Mouse (Mus musculus) bone marrow, adult 2 months (tissue): Measurements from ENCODE around the gene Qrich1. TPM values are rescaled to one million over a fixed set of nuclear protein-coding genes. Genes with fewer than 3 reads are reported as not detected.

Source experiments
- H3K27ac ChIP-seq: fragments of 200-500 bp; 2 replicates; pipeline ENCODE4 v1.5.1; 2012; ENCODE audit warnings: low read depth, mild to moderate bottlenecking, control low read depth, inconsistent platforms, low read length; ENCODE audit not compliant: control insufficient read depth, poor library complexity, insufficient read depth
- H3K4me1 ChIP-seq: fragments of 200-500 bp; 2 replicates; pipeline ENCODE4 v1.6.1; 2011; ENCODE audit warnings: low read length; ENCODE audit not compliant: control insufficient read depth, insufficient read depth
- H3K4me3 ChIP-seq: fragments of 200-500 bp; replicated peaks from 2 replicates; pipeline ENCODE3; 2011; ENCODE audit warnings: mild to moderate bottlenecking, low read depth, low read length, control low read depth; ENCODE audit not compliant: control insufficient read depth
- CTCF ChIP-seq: fragments of 200-500 bp; IDR thresholded peaks from 2 replicates; pipeline ENCODE4 v1.5.1; 2011; ENCODE audit warnings: low read length, control low read depth; ENCODE audit not compliant: control insufficient read depth, insufficient read depth
- POLR2A ChIP-seq: fragments of 200-500 bp; IDR thresholded peaks from 2 replicates; pipeline ENCODE4 v1.6.1; 2011; ENCODE audit warnings: low read depth, mild to moderate bottlenecking, control low read depth, low read length, borderline replicate concordance; ENCODE audit not compliant: control insufficient read depth
- WGBS: fragments of 180-500 bp; shearing (Covaris S2); methylation state at CpG from one replicate; pipeline ENCODE4 v1.1.7; 2018; 5-methylcytosine and 5-hydroxymethylcytosine counted together
- polyA plus RNA-seq: library from polyadenylated mRNA; stranded (reverse); fragments of >200 nt; gene quantifications from 2 replicates; pipeline ENCODE4 v1.2.4, GENCODE M21; 2011; ENCODE audit warnings: low replicate concordance; ENCODE audit not compliant: missing spikeins, insufficient read depth, insufficient read length

Qrich1 gene
- polyA plus RNA-seq, 1 experiment = 50.5 TPM

- Histone ChIP-seq H3K4me3 (peak overlapping the region; percentile 86), H3K4me1 (peaks cover 5% of the 10 kb centered on the region), H3K27ac (peak overlapping the region; percentile 96)
- WGBS = 41% methylated on average over 26 of the region's 26 CpGs
- TF ChIP-seq CTCF (no peak), POLR2A (no peak)
Measured at GRCm38 (mm10) chr9:108489702-108490558, 26.7 kb upstream of the Qrich1 start.

GRCm38 (mm10) chr9:108490559-108491285 lies 25.9 kb upstream of the Qrich1 start, which contains the start of gene Usp19:
TSS of gene Usp19 (plus strand) at chr9:108490602.
- H3K4me3 ChIP-seq = peak within 1 kb of the TSS; percentile 86
- peaks cover 5% of the 10 kb centered on the region for H3K4me1 ChIP-seq
- WGBS = under 1% methylated on average over 69 of the region's 69 CpGs
- peak within 1 kb of the TSS; percentile 96 for H3K27ac ChIP-seq
- TF ChIP-seq CTCF (no peak), POLR2A (peak; percentile 66; the same call in 1 of the 2 replicates)

- H3K27ac ChIP-seq = peak overlapping the region; percentile 96
- TF ChIP-seq CTCF (no peak), POLR2A (no peak)
- WGBS = under 1% methylated on average over 12 of the region's 12 CpGs
- H3K4me3 ChIP-seq = peak overlapping the region; percentile 86
- peaks cover 5% of the 10 kb centered on the region for H3K4me1 ChIP-seq
Measured at GRCm38 (mm10) chr9:108491286-108491580, 25.4 kb upstream of the Qrich1 start.

DNA sequence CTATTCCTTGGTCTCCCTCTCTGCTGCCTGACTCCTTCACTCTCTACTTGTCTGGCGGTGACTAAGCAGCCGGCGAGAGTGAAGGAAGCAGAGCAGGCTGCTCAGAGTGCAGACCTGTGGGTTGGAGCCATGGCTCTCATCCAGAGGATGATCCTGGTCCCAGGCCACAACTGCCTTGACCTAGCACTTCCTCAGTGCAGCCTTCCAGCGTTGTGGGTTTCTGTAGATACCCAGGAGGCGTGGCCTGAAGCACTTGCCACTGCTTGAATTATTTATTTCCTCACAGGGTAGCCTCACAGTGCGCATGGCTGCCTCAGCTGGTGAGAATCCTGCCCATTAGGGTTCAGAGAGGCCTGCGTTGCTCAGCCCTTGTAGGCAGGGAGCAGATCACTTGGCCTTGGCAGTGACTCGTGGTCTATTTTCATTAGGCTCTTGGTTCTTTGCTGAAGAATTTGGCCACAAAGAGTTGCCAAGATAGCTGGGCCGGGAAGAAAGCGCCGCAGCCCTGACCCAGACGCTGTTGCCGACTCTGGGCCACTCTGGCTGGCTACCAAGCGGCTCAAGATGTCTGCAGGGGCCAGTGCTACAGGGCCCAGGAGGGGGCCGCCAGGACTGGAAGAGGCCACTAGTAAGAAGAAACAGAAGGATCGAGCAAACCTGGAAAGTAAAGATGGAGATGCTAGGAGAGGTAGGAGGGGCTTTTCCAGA lies 24.4 kb upstream of the Qrich1 start:
- H3K4me3 ChIP-seq = peak overlapping the region; percentile 34
- no peak for TF ChIP-seq CTCF
- no peak for TF ChIP-seq POLR2A
- H3K27ac ChIP-seq = no peak overlapping the region
- peaks cover 5% of the 10 kb centered on the region for H3K4me1 ChIP-seq
- WGBS = 37% methylated on average over 16 of the region's 16 CpGs

DNA sequence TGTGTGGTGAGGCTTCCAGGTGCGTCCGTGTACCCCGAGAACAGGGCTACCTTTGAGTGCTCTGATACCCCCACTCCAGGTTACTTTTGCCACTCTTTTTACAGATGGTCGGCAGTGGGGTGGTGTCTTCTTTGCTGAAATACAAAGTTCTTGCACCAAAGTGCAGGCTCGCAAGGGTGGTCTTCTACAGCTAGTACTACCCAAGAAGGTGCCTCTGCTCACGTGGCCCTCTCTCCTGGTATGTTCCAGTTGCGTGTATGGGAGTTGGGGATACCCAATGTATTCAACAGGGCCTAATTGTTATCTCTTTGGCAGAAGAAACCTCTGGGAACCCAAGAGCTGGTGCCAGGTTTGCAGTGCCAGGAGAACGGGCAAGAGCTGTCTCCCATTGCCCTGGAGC lies 23.4 kb upstream of the Qrich1 start:
- 90% methylated on average over 8 of the region's 8 CpGs for WGBS
- no peak for TF ChIP-seq POLR2A
- TF ChIP-seq CTCF = no peak
- Histone ChIP-seq H3K4me3 (no peak overlapping the region), H3K4me1 (peaks cover 5% of the 10 kb centered on the region), H3K27ac (no peak overlapping the region)

DNA sequence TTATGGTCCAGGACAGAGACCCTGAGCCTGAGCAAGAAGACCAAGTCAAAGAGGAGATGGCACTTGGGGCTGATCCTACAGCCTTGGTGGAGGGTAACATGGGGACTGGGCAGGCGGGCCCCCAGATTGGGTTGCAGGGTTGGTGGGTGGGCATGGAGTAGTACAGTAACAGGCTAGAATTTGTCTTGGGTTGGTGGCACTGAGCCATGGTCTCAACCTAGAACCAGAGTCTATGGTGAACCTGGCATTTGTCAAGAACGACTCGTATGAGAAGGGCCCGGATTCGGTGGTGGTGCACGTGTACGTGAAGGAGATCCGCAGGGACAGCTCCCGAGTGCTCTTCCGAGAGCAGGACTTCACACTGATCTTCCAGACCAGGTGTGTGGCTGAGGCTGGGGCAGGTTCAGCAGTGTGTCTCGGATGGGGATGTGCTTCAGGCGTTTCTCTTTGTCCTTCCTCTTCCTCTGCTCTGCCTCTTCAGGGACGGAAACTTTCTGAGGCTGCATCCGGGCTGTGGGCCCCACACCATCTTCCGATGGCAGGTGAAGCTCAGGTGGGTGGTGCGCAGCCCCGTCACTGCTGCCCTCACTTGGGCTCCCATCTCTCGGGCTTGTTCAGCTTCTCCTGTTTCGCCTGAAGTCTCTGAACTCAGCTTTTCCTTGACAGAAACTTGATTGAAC lies 22.3 kb upstream of the Qrich1 start:
- no peak overlapping the region for H3K27ac ChIP-seq
- 92% methylated on average over 19 of the region's 19 CpGs for WGBS
- H3K4me3 ChIP-seq = no peak overlapping the region
- H3K4me1 ChIP-seq = peaks cover 5% of the 10 kb centered on the region
- no peak for TF ChIP-seq POLR2A
- TF ChIP-seq CTCF = no peak

DNA sequence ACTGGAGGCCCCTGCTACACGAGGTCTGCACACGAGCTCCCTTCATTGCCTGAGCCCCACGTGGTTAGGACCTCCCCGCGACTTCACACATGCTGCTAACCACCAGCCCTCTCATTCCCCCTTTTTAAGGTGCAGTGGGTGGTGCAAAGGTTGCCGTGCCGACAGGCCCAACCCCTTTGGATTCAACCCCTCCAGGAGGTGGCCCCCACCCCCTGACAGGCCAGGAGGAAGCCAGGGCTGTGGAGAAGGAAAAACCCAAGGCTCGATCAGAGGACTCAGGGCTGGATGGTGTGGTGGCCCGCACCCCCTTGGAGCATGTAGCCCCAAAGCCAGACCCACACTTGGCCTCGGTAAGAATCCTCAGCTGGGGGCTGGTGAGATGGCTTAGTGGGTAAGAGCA lies 21.7 kb upstream of the Qrich1 start:
- Histone ChIP-seq H3K4me1 (peaks cover 5% of the 10 kb centered on the region), H3K27ac (no peak overlapping the region), H3K4me3 (no peak overlapping the region)
- no peak for TF ChIP-seq CTCF
- TF ChIP-seq POLR2A = no peak
- WGBS = 83% methylated on average over 10 of the region's 10 CpGs
